Mouse (Mus musculus) urinary bladder, adult 18-20 months (tissue): ENCODE results near the gene Ascl3.
A peak's percentile ranks its signal among the peaks of the same experiment; 100 is the strongest.

ENCODE experiments used
- DNase-seq, 2 experiments: peaks; one replicate each; pipeline ENCODE4 v3.0.0; 2022; ENCODE audit warnings: low spot score in 2 of 2, mixed read lengths in 2 of 2

Gene Ascl3

DNA sequence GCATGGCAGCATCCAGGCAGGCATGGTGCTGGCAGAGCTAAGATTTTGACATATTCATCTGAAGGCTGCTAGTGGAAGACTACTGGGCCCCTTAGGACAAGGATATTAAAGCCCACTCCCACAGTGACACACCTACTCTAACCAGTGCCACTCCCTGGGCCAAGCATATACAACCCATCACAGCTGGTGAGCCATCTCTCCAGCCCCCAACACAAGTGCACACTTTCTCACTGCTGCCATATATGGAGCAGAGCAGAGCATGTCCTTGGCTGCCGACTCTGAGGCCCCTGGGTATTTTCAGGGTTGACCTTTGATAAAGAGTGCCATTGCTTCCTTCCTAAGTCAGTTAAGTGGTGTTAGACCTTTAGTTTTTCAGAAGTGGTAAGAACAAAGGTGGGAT, 21.5 kb downstream of the Ascl3 start:
- no peak for DNase-seq

DNA sequence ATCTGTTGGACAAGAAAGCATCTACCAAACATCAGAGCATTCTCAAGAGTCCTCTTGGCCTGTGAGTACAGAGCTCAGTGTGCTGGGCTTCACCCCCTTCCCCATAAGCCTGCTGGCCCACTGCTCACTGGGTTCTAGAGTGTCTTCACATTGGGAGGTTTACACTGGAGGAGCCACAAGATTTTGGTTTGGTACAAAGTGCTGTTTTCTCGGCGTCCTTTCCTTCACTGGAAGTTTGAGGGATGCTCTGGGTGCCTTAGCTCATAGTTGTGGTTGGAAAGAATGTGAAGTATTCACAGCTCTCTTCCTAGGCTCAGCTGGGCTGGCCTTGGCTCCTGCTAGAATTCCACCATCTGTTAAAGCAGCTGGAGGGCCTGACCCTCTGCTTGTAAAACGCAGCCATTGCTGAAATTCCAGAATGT, 22.6 kb downstream of the Ascl3 start:
- no peak for DNase-seq

DNA sequence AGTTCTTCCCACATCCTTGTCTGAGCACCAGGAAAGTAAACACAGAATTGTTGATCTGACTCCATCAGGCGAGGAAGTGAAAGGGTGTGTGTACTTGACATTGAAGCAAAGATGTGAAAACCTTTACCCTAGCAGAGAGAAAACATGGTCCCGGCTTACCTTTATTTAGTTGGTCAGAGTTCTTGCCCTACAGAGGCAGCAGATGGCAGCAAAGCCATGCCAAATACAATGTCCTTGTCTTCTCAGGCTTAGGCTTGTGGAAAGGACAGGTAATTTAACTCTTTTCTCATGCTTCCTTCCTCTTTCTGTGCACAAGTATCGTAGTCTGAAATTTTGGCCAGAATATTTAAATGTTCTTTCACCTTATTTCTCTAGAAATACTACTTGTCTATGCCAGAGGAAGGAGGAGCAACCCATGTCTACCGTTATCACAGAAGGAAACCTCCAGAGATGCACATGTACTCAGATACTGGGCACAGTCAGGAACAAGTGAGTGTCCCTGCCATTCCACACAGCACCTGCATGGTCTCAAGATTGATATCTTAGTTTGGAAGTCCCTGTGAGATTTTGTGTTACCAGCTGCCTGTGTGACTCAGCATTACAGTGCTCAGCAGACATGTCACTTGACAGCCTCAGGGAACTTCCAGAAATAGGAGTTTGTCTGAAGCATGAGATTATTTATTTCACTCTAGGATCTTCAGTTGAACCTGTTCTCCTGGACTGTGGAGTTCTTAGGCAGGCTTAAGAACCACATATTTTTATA, 24.3 kb downstream of the Ascl3 start:
- DNase-seq = no peak

DNA sequence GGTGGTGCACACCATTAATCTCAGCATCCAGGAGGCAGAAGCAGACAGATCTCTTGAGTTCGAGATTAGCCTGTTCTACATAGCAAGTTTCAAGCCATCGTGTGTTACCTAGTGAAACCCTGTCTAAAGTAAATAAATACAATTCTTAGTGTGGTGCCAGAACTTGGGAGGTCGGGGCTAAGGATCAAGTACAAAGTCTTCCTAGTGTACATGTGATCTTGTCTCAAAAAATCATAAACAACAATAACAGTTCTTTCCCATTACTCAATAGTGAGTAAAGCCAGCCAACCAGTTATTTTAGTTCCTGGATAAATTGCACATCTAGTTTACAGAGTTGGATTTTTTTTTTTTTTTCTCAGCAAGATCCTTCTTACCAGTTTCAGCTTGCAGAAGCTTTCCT, 27.1 kb downstream of the Ascl3 start:
- no peak for DNase-seq

DNA sequence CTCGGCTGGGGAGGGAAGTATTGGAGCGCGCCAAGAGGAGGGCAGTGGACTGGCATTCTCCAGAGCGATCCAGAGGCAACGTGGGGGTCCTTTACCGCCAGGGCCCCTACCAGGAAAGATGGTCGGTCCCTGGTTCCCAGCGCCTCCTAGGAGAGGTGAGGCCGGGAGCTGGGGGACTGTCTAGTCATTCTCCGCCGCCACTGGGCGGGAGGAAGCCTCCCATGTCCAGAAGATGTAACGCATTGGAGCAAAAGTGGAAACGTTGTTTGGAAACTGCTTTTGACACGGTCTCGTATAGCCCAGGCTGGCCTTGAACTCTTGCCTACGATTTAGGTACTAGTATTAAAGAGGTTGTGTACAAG, 27.5 kb downstream of the Ascl3 start:
- no peak for DNase-seq

DNA sequence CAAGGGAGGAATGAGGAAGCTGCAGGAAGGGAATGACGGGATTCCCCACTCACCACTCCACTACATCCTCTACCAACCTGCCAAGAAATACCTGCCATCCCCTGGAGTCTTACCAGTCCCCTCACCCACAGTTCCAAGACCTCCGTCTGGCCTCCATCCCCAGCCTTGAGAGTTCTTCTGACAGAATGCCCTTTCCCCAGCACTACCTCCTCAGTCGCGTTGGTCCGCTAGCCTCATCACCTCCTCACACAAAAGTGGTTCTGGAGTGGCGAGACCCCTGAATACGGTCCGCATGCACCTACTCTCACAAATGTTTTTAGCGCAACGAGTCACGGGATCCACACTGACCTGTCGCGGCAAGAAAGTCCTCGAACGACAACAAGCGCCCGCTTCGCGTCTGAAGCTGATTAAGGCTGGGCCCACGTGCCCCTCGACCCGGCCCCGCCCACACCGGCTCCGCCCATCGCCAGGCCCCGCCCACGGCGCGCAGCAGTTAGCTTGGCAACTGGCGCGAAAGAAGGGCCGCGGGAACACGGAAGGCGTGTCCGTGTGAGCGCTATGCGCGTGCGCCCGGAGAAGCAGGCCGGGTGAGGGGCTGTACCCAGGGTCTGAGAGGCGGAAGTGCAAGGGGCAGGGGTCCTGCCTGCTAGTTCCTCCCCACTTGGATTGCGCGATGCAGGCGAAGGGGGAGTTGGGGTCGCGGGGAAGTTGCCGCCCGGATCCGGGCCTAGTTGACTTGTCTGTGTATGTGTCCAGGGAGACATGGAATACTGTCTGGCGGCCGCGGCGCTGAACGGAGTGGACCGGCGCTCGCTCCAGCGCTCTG, 28.1 kb downstream of the Ascl3 start, which contains the start of the genes St5 and Akip1:
Gene St5 (minus strand): TSS at position 416 of the 826 bp plus-strand sequence.
Gene Akip1 (plus strand): TSS at position 501 of the 826 bp plus-strand sequence.
- peak; percentile 94 to 97 for DNase-seq

DNA sequence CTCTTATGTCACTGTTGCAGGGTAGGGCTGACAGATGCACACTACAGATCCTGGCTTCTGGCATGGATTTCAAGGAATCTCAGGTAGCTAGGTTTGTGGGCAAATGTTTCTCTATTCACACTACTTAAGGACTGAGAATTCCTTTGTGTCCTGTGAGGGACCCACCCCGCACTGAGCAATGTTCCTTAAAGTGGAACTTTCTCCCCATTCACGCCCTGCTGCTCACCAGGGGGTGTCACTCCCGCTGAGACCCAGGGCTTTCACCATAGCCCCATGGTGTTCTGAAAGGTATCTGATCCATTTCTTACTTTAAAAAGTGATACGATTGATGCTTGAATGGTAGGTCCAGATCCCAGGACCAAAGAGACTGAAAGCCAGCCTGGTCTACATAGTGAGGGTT, 28.8 kb downstream of the Ascl3 start:
- DNase-seq = no peak

DNA sequence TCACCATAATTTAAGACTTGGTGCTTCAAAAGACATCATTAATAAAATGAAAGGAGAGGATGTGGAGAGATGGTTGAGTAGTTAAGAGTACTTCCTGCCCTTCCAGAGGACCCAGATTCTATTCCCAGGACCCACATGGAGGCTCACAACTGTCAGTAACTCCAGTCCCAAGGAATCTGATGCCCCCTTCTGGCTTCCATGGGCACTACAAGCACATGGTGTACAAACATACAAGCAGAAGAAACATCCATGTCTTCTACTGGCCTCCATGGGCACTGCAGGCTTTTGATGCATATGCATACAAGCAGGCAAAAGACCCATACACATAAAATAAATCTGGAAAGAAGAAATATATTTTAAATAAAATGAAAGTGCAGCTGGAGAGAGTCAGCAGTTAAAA, 31.3 kb downstream of the Ascl3 start:
- DNase-seq = no peak

DNA sequence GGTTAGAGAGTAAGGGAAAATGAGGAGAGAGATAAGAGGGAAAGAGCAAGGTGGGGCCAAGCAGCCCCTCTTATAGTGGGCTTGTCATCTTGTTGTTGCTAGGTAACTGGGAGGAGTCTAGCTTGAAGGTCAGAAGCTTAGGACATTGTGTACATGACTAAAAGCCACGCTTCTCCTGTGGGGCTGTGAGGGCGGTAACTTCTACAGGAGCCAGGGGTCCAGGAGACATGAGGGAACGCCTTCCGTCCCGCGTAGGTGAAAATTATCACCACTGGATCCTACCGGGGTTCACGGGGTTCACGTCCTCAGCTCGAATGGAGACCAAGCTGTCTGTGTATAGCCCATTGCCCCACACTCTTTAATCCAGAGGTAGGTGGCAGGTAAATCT, 36.2 kb downstream of the Ascl3 start:
- no peak for DNase-seq

DNA sequence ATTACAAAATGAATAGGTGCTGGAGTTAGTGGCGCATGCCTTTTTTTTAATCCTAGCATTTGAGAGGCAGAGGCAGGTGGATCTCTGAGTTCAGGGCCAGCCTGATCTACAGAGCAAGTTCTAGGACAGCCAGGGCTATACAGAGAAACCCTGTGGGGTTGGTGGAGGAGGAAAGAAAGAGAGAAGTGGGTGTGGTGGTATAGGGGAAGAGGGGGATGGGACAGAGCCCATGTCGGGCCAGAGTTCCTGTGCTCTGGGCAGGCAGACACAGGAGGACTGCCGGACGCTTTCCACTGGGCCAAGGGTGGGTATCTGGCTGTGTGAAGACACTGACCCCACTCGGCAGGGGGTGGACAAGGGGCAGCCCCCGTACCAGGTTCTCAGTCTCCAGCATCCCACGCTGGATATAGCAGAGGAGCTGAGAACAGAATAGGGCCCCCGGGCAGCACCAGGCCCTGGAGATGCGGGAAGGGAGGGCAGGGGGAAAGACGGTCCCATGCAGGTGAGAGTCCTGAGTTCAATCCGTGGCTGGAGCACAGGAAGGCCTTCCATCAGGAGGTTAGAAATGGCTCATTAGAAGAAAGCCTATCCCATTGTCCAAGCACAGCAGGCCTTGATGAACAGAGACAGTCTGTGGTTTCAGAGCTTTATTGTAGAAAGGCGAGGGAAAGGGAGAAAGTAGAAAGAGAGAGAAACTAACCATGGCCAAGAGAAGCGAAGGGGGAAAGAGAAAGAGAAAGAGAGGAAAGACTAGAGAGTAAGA, 36.8 kb downstream of the Ascl3 start:
- DNase-seq = no peak

DNA sequence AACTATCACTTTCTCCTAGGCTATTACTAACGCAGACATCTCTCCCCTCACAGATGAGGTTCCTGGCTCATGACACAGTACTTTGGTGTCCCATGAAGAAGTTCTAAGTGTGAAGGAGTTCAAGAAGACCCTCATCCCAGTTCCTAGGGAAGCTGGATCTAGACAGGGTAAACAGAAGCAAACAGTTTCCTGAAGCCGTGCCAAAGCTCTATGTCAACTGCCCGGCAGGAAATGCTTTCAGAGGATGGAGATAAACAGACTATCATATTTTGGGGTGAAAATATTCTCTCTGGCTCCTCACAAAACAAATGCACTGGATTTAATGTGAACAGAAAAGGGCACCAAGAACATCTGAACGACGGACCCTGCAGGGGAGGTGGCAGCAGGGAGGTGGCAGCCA, 40.6 kb downstream of the Ascl3 start:
- no peak for DNase-seq

DNA sequence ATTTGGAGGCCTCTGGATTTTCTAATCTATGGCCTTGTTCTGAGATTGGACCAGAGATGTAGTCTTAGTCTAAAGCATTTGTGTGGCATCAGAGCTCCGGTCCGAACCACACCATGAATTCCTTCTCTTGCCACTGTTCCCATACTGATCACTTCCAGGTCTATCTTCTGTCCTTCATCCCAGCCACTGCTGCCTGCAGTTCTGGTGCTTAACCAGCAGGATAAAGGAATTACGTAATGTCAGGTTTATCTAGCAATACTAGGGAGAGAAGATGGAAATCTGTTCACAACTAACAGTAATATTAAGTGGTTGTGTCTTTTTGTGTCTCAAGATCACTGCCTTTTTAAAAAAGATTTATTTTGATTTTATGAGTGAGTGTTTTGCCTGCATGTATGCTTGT, 41.4 kb downstream of the Ascl3 start:
- no peak for DNase-seq

DNA sequence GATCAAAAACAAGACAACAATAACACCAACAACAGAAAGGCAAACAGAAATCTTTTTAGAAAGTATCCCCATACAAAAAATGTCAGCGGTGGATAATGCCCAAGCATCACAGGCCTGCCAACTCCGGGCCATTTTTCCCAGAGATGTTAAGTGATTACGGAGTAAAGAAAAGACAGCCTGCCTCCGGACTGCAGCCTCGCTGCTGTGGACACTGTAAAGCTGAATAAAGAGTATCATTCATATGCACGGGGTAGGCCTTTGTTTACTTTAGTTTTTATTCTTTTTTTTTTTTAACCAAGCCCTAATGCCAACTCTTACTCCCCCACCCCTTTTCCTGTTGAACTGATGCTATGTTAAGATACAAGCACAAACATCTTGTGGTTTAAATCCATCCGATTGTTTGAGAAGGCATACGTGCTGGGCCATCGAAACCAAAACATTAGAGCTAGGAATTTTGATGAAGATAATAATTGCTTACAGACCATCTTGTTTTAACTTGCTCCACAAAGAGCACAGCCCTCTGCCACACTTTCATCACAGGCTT, 44.9 kb downstream of the Ascl3 start:
- DNase-seq = peak in 1 of 2 experiments; percentile 11

DNA sequence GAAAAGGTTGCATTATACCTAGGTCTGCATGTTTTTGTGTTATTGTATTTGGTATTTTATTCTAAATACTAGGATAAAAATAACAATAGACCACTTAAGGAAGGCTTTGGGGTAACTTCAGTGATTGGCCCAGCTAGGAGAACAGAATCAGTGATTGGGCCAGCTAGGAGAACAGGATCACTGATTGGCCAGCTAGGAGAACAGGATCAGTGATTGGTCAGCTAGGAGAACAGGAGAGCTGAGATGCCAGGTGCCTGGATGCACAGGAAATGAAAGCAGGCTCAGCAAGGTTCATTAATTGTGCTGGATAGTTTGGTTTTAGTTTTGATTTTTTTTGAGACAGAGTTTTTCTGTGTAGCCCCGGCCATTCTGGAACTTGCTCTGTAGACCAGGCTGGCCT, 50.6 kb downstream of the Ascl3 start:
- no peak for DNase-seq

DNA sequence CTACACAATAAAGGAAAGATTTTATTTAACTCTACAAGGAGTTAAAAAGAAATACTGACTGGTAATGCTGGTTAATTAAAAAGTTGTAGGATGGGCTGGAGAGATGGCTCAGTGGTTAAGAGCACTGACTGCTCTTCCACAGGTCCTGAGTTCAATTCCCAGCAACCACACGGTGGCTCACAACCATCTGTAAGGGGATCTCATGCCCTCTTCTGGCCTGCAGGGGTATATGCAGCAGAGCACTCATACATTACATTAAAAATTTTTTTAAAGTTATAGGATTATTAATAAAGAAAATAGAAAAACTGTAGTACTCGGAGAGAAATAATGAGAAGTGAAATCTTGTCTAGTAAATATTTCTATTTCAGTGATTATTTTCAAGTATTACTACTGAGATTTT, 51.2 kb downstream of the Ascl3 start:
- no peak for DNase-seq
